Mouse (Mus musculus) intestine, embryonic 15.5 days (tissue): ENCODE data around the gene Lamc1. TPM values are rescaled to one million over a fixed set of nuclear protein-coding genes. Genes with fewer than 3 reads are reported as not detected.

ENCODE experiments used
- ATAC-seq: fragments of 200-750 bp; cut with Nextera tagmentation; 2 replicates; pipeline ENCODE4 v1.8.0; 2017; ENCODE audit warnings: moderate TSS enrichment, moderate library complexity
- H3K27ac ChIP-seq: fragments of 300-500 bp; sonication (generic); 2 replicates; pipeline ENCODE4 v1.5.1; 2015; ENCODE audit warnings: mild to moderate bottlenecking, inconsistent platforms
- H3K27me3 ChIP-seq: fragments of 300-500 bp; sonication (generic); replicated peaks from 2 replicates; pipeline ENCODE4 v1.6.1; 2015; ENCODE audit warnings: inconsistent platforms
- H3K36me3 ChIP-seq: fragments of 300-500 bp; sonication (generic); 2 replicates; pipeline ENCODE4 v1.6.1; 2015; ENCODE audit warnings: inconsistent platforms
- H3K4me1 ChIP-seq: fragments of 300-500 bp; sonication (generic); replicated peaks from 2 replicates; pipeline ENCODE4 v1.6.1; 2015; ENCODE audit warnings: inconsistent platforms
- H3K4me2 ChIP-seq: fragments of 300-500 bp; sonication (generic); replicated peaks from 2 replicates; pipeline ENCODE4 v1.6.1; 2015; ENCODE audit warnings: mild to moderate bottlenecking, inconsistent platforms
- H3K4me3 ChIP-seq: fragments of 300-500 bp; sonication (generic); replicated peaks from 2 replicates; pipeline ENCODE4 v1.5.1; 2015; ENCODE audit warnings: inconsistent platforms
- H3K9ac ChIP-seq: fragments of 300-500 bp; sonication (generic); 2 replicates; pipeline ENCODE4 v1.6.1; 2015; ENCODE audit warnings: inconsistent platforms
- H3K9me3 ChIP-seq: fragments of 300-500 bp; sonication (generic); 2 replicates; pipeline ENCODE4 v1.6.1; 2016; ENCODE audit warnings: inconsistent platforms
- WGBS: fragments of 180-500 bp; shearing (Covaris S2); methylation state at CpG from one replicate; pipeline ENCODE4 v1.1.7; 2015; 5-methylcytosine and 5-hydroxymethylcytosine counted together
- polyA plus RNA-seq: library from polyadenylated mRNA; unstranded; fragments of >200 nt; fragmentation: Nextera tagmentation; extraction: Ambion mirVana; gene quantifications from 2 replicates; pipeline ENCODE4 v1.2.1, GENCODE M21; 2015

Lamc1 gene
- polyA plus RNA-seq, 1 experiment from 2014 or later: 58.1 TPM

DNA sequence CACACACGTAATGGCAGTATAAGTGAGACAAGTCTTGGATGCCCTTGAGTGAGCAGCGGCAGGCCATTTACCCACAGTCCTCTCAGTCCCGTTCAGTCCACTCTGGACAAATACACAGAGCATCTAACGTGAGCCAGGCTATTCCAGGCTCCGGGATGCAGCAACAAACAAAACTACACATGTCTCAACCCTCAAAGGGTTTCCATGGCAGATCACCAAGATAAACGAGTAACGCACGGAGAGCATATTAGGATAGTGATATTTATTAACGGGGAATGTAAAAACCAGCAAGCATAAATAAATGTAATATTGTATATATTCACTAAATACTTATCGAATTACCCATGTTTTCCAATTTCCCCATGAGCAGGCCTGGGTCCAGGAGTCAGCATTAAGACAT is 161.6 kb downstream of the Lamc1 start:
- H3K9ac ChIP-seq: no peak overlapping the region
- no peak for ATAC-seq
- H3K4me2 ChIP-seq: no peak overlapping the region
- 70% methylated on average over 10 of the region's 10 CpGs for WGBS
- no peaks in the 10 kb centered on the region for H3K27me3 ChIP-seq
- peaks cover 12% of the 10 kb centered on the region for H3K4me1 ChIP-seq
- no peak overlapping the region for H3K27ac ChIP-seq
- H3K36me3 ChIP-seq: no peaks in the 10 kb centered on the region
- H3K9me3 ChIP-seq: no peaks in the 10 kb centered on the region
- H3K4me3 ChIP-seq: no peak overlapping the region

Other genes with a start within 250 kb of the Lamc1 start
- 7.2 and 7.3 TPM in 2 replicates for gene Lamc2, start 146.3 kb downstream of the Lamc1 start, polyA plus RNA-seq
- 0.13 and 0.26 TPM in 2 replicates for gene Shcbp1l, start 92.4 kb upstream of the Lamc1 start, polyA plus RNA-seq
- gene Dhx9, start 154.9 kb upstream of the Lamc1 start, polyA plus RNA-seq: 26.6 and 30.6 TPM in 2 replicates
- 78.8 and 84.8 TPM in 2 replicates for gene Npl, start 217.3 kb upstream of the Lamc1 start, polyA plus RNA-seq